Mouse (Mus musculus) erythroblast, embryonic 14.5 days (primary cell): ENCODE data around the gene Derl2. TPM values are rescaled to one million over a fixed set of nuclear protein-coding genes. Genes with fewer than 3 reads are reported as not detected.

Experiments
- H3K27me3 ChIP-seq: 2 replicates; pipeline ENCODE4 v1.6.1; 2012; ENCODE audit warnings: inconsistent platforms; ENCODE audit not compliant: control insufficient read depth
- H3K36me3 ChIP-seq: 2 replicates; pipeline ENCODE4 v1.6.1; 2012; ENCODE audit warnings: mild to moderate bottlenecking, inconsistent platforms; ENCODE audit not compliant: control insufficient read depth
- H3K4me1 ChIP-seq: 2 replicates; pipeline ENCODE4 v1.6.1; 2012; ENCODE audit warnings: inconsistent platforms; ENCODE audit not compliant: control insufficient read depth
- H3K4me3 ChIP-seq: replicated peaks from 2 replicates; pipeline ENCODE3; 2012; ENCODE audit warnings: moderate library complexity, mild to moderate bottlenecking, inconsistent platforms
- H3K9me3 ChIP-seq: 2 replicates; pipeline ENCODE4 v1.6.1; 2012; ENCODE audit warnings: low read length, inconsistent platforms, mixed read lengths; ENCODE audit not compliant: control insufficient read depth
- GATA1 ChIP-seq: IDR thresholded peaks from 2 replicates; pipeline ENCODE4 v1.6.1; 2012; ENCODE audit warnings: low read length, inconsistent platforms, mixed read lengths
- TAL1 ChIP-seq: IDR thresholded peaks from 3 replicates; pipeline ENCODE4 v1.6.1; 2012; ENCODE audit warnings: low read length, inconsistent platforms, mixed read lengths
- polyA plus RNA-seq: library from polyadenylated mRNA; stranded (reverse); fragments of >175 nt; gene quantifications from 2 replicates; pipeline ENCODE4 v1.2.3, GENCODE M21; 2012

Gene Derl2
- 1.4 and 3.1 TPM in 2 replicates for polyA plus RNA-seq

- Histone ChIP-seq H3K4me1 (peaks cover 51% of the 10 kb centered on the region), H3K36me3 (peaks cover 56% of the 10 kb centered on the region), H3K9me3 (no peaks in the 10 kb centered on the region), H3K4me3 (peak within 1 kb of the TSS; percentile 93), H3K27me3 (no peaks in the 10 kb centered on the region)
- TF ChIP-seq GATA1: no peak
- TF ChIP-seq TAL1: no peak
Measured at GRCm38 (mm10) chr11:71019201-71020068, at the start of gene Derl2, which contains the start of gene Mis12. Derl2 (minus strand) TSS chr11:71019841. Mis12 (plus strand) TSS chr11:71019611.

GRCm38 (mm10) chr11:71052554-71052953 lies 32.9 kb upstream of the Derl2 start:
- H3K4me1 ChIP-seq: no peaks in the 10 kb centered on the region
- no peaks in the 10 kb centered on the region for H3K36me3 ChIP-seq
- no peak for TF ChIP-seq TAL1
- no peak for TF ChIP-seq GATA1
- no peak overlapping the region for H3K4me3 ChIP-seq
- H3K9me3 ChIP-seq: no peaks in the 10 kb centered on the region
- H3K27me3 ChIP-seq: no peaks in the 10 kb centered on the region

GRCm38 (mm10) chr11:71039526-71040298 lies 20.1 kb upstream of the Derl2 start:
- no peak overlapping the region for H3K4me3 ChIP-seq
- TF ChIP-seq GATA1: no peak
- TF ChIP-seq TAL1: no peak
- no peaks in the 10 kb centered on the region for H3K9me3 ChIP-seq
- H3K4me1 ChIP-seq: no peaks in the 10 kb centered on the region
- H3K27me3 ChIP-seq: no peaks in the 10 kb centered on the region
- H3K36me3 ChIP-seq: no peaks in the 10 kb centered on the region

- peaks cover 50% of the 10 kb centered on the region for H3K36me3 ChIP-seq
- TF ChIP-seq TAL1: no peak
- TF ChIP-seq GATA1: no peak
- peaks cover 8% of the 10 kb centered on the region for H3K27me3 ChIP-seq
- peaks cover 8% of the 10 kb centered on the region for H3K4me1 ChIP-seq
- no peaks in the 10 kb centered on the region for H3K9me3 ChIP-seq
- no peak within 1 kb of the TSS for H3K4me3 ChIP-seq
Measured at GRCm38 (mm10) chr11:71033163-71033761, 13.6 kb upstream of the Derl2 start, which contains the start of gene 6330403K07Rik. 6330403K07Rik (minus strand) TSS chr11:71033513.

GRCm38 (mm10) chr11:71032491-71033162 lies 13.0 kb upstream of the Derl2 start:
- no peak overlapping the region for H3K4me3 ChIP-seq
- H3K9me3 ChIP-seq: no peaks in the 10 kb centered on the region
- peaks cover 8% of the 10 kb centered on the region for H3K4me1 ChIP-seq
- TF ChIP-seq TAL1 (no peak), GATA1 (no peak)
- peaks cover 8% of the 10 kb centered on the region for H3K27me3 ChIP-seq
- H3K36me3 ChIP-seq: peaks cover 57% of the 10 kb centered on the region

- H3K4me3 ChIP-seq: no peak overlapping the region
Measured at GRCm38 (mm10) chr11:71032070-71032469, 12.4 kb upstream of the Derl2 start.

GRCm38 (mm10) chr11:71029403-71030118 lies 9.9 kb upstream of the Derl2 start:
- H3K4me3 ChIP-seq: no peak overlapping the region
- H3K9me3 ChIP-seq: no peaks in the 10 kb centered on the region
- peaks cover 87% of the 10 kb centered on the region for H3K36me3 ChIP-seq
- peaks cover 8% of the 10 kb centered on the region for H3K4me1 ChIP-seq
- H3K27me3 ChIP-seq: peaks cover 8% of the 10 kb centered on the region
- no peak for TF ChIP-seq GATA1
- no peak for TF ChIP-seq TAL1

More at GRCm38 (mm10) chr11:71032070-71032469, 12.4 kb upstream of the Derl2 start:
- Histone ChIP-seq H3K9me3 (no peaks in the 10 kb centered on the region), H3K4me1 (peaks cover 8% of the 10 kb centered on the region), H3K36me3 (peaks cover 62% of the 10 kb centered on the region), H3K27me3 (peaks cover 8% of the 10 kb centered on the region)
- TF ChIP-seq TAL1 (no peak), GATA1 (no peak)

GRCm38 (mm10) chr11:71028280-71028679 lies 8.6 kb upstream of the Derl2 start:
- Histone ChIP-seq H3K9me3 (no peaks in the 10 kb centered on the region), H3K36me3 (peaks cover 100% of the 10 kb centered on the region), H3K27me3 (peaks cover 5% of the 10 kb centered on the region), H3K4me3 (no peak overlapping the region), H3K4me1 (peaks cover 11% of the 10 kb centered on the region)
- no peak for TF ChIP-seq TAL1
- TF ChIP-seq GATA1: no peak
